Mouse (Mus musculus) ES-Bruce4 (cell line): ENCODE data around the gene Fgfr2. TPM values are rescaled to one million over a fixed set of nuclear protein-coding genes. Genes with fewer than 3 reads are reported as not detected.

Experiments
- H3K27ac ChIP-seq: 2 replicates; pipeline ENCODE4 v1.5.1; 2012; ENCODE audit warnings: low read length, inconsistent platforms; ENCODE audit not compliant: insufficient read depth
- H3K27me3 ChIP-seq: 2 replicates; pipeline ENCODE4 v1.6.1; 2012; ENCODE audit warnings: mild to moderate bottlenecking, low read length, inconsistent platforms; ENCODE audit not compliant: control insufficient read depth, poor library complexity, insufficient read depth, severe bottlenecking
- H3K36me3 ChIP-seq: 2 replicates; pipeline ENCODE4 v1.6.1; 2012; ENCODE audit warnings: inconsistent platforms, mild to moderate bottlenecking, low read length, moderate library complexity; ENCODE audit not compliant: control insufficient read depth, poor library complexity, insufficient read depth, severe bottlenecking
- H3K4me1 ChIP-seq: one replicate; pipeline ENCODE4 v1.8.1; 2011; ENCODE audit warnings: low read length; ENCODE audit not compliant: control insufficient read depth, insufficient read depth
- H3K4me3 ChIP-seq: 2 replicates; pipeline ENCODE4 v1.5.1; 2011; ENCODE audit warnings: low read depth, mild to moderate bottlenecking, low read length
- H3K9ac ChIP-seq: 2 replicates; pipeline ENCODE4 v1.6.1; 2012; ENCODE audit warnings: low read depth, mild to moderate bottlenecking, inconsistent platforms; ENCODE audit not compliant: poor library complexity, severe bottlenecking
- H3K9me3 ChIP-seq: replicated peaks from 2 replicates; pipeline ENCODE4 v1.6.1; 2012; ENCODE audit warnings: mild to moderate bottlenecking, low read length, inconsistent platforms; ENCODE audit not compliant: control insufficient read depth, poor library complexity, insufficient read depth, severe bottlenecking
- CTCF ChIP-seq: IDR thresholded peaks from one replicate; pipeline ENCODE4 v1.8.1; 2011; ENCODE audit warnings: low read depth, low read length
- EP300 ChIP-seq: IDR thresholded peaks from 2 replicates; pipeline ENCODE4 v1.6.1; 2011; ENCODE audit warnings: low read depth, low read length; ENCODE audit not compliant: insufficient read depth
- POLR2A ChIP-seq: IDR thresholded peaks from one replicate; pipeline ENCODE4 v1.8.1; 2011; ENCODE audit warnings: low read length; ENCODE audit not compliant: insufficient read depth
- polyA plus RNA-seq: library from polyadenylated mRNA; stranded (reverse); fragments of >200 nt; gene quantifications from 2 replicates; pipeline ENCODE4 v1.2.4, GENCODE M21; 2011; ENCODE audit warnings: low read depth; ENCODE audit not compliant: missing spikeins, insufficient read depth, insufficient read length

Gene Fgfr2
- polyA plus RNA-seq, 1 experiment, result 34.8 TPM

DNA sequence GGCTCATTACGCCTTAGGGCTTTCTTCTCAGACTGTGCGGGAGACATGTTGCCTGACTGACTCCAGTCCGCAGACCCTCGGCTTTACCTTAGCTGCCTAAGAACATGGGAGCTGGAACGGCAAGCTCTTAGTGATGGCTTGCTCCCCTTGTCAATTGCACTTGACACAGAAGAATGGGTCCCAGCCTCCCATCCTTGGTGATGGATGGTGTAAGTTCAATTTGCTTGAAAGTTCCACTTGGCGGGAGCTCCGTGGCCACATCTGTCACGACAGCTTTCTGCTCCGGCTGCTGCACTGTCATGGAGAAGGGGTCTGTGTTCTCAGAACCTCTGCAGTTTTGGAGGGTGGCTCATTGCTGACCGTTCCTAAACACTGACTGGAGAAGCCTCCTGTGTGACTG is 1518.2 kb downstream of the Fgfr2 start:
- Histone ChIP-seq H3K9ac (no peak overlapping the region), H3K4me1 (no peaks in the 10 kb centered on the region), H3K27me3 (no peaks in the 10 kb centered on the region), H3K27ac (no peak overlapping the region), H3K4me3 (no peak overlapping the region), H3K9me3 (no peaks in the 10 kb centered on the region), H3K36me3 (no peaks in the 10 kb centered on the region)
- TF ChIP-seq POLR2A (no peak), CTCF (no peak), EP300 (no peak)

DNA sequence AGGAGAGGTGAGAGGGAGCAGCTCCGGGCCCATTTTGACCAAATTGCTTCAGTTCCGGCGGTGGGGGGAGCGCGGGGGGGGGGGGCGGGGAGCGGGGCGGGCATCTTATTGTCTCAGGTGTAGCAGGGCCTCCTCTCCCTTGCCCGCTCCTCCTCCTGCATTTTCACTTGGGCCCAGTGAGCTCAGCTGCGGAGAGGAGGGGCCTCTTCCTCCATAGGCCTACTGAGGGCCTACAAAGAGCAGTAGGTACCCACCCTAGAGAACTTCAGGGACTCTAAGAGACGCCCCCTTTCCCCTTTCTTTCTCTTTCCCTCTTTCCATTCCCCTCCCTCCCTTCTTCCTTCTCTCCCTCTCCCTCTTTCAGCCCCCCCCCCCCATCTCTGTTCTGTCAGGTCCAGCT is 1520.0 kb downstream of the Fgfr2 start:
- no peak overlapping the region for H3K4me3 ChIP-seq
- no peaks in the 10 kb centered on the region for H3K9me3 ChIP-seq
- H3K4me1 ChIP-seq, result no peaks in the 10 kb centered on the region
- H3K9ac ChIP-seq, result no peak overlapping the region
- TF ChIP-seq POLR2A (no peak), CTCF (no peak), EP300 (no peak)
- no peaks in the 10 kb centered on the region for H3K36me3 ChIP-seq
- H3K27ac ChIP-seq, result no peak overlapping the region
- no peaks in the 10 kb centered on the region for H3K27me3 ChIP-seq

- no peaks in the 10 kb centered on the region for H3K4me1 ChIP-seq
- H3K4me3 ChIP-seq, result no peak overlapping the region
- H3K36me3 ChIP-seq, result no peaks in the 10 kb centered on the region
- H3K27me3 ChIP-seq, result no peaks in the 10 kb centered on the region
- TF ChIP-seq POLR2A, result no peak
- H3K9ac ChIP-seq, result no peak overlapping the region
- H3K27ac ChIP-seq, result no peak overlapping the region
- H3K9me3 ChIP-seq, result no peaks in the 10 kb centered on the region
Observed at GRCm38 (mm10) chr7:131602106-131602505, 1521.0 kb downstream of the Fgfr2 start.

DNA sequence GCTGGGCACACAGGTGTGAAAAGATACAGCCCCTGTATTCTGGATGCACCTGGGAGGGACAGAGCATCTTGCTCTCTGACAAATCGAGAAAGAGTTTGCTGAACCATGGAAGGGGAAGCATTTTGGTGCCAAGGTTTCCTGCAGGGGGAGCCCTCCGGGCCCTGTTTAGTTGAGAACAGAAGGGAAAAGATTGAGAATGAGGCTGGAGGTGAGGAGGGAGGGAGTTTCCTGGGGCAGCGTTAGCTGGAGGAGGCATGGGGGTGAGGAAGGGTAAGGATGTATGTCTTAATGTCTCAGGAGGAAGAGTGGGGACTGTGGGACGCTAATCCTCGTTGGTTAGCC is 1524.7 kb downstream of the Fgfr2 start:
- Histone ChIP-seq H3K4me3 (no peak overlapping the region), H3K27ac (no peak overlapping the region), H3K27me3 (no peaks in the 10 kb centered on the region), H3K9ac (no peak overlapping the region), H3K36me3 (no peaks in the 10 kb centered on the region), H3K9me3 (no peaks in the 10 kb centered on the region), H3K4me1 (no peaks in the 10 kb centered on the region)
- TF ChIP-seq CTCF (peak; percentile 50), EP300 (no peak)

GRCm38 (mm10) chr7:131597779-131598482 is 1525.2 kb downstream of the Fgfr2 start:
- no peak overlapping the region for H3K4me3 ChIP-seq
- no peak overlapping the region for H3K27ac ChIP-seq
- H3K27me3 ChIP-seq, result no peaks in the 10 kb centered on the region
- H3K4me1 ChIP-seq, result no peaks in the 10 kb centered on the region
- H3K9me3 ChIP-seq, result no peaks in the 10 kb centered on the region
- no peak for TF ChIP-seq CTCF
- no peaks in the 10 kb centered on the region for H3K36me3 ChIP-seq
- no peak overlapping the region for H3K9ac ChIP-seq

- Histone ChIP-seq H3K27me3 (no peaks in the 10 kb centered on the region), H3K27ac (no peak overlapping the region), H3K9me3 (no peaks in the 10 kb centered on the region), H3K4me1 (no peaks in the 10 kb centered on the region), H3K4me3 (no peak overlapping the region), H3K36me3 (no peaks in the 10 kb centered on the region), H3K9ac (no peak overlapping the region)
- TF ChIP-seq EP300, result no peak
- TF ChIP-seq POLR2A, result no peak
- TF ChIP-seq CTCF, result no peak
Observed at GRCm38 (mm10) chr7:131585551-131585950, 1537.6 kb downstream of the Fgfr2 start.
